In genomic region chr2:71504852-71505251, GRCm38 (mm10) we compare ENCODE assay signal across 30 mouse cellular contexts. TPM values are rescaled to one million over a fixed set of nuclear protein-coding genes. Genes with fewer than 3 reads are reported as not detected.
"Had no signal": no experiment of that assay in that cellular context is flagged by ENCODE, and none has a peak within 500 bp of the region (broad histone marks: within the 10 kb centered on the region; RNA-seq: fewer than 3 reads in every experiment).

No protein-coding gene starts in this region.

- H3K27ac ChIP-seq: gastrocnemius, adult 2 months; heart, adult 2 months; heart, embryonic 13.5 days; heart, embryonic 15.5 days; hindbrain, embryonic 14.5 days; intestine, embryonic 15.5 days; layer of hippocampus, adult 2 months; left cerebral cortex, adult 2 months; limb, embryonic 10.5 days; limb, embryonic 12.5 days had no signal

- H3K9me3 ChIP-seq: heart, embryonic 13.5 days; heart, embryonic 15.5 days; intestine, embryonic 15.5 days; limb, embryonic 10.5 days; limb, embryonic 12.5 days had no signal

- H3K4me3 ChIP-seq: gastrocnemius, adult 2 months; heart, adult 2 months; heart, embryonic 13.5 days; heart, embryonic 15.5 days; intestine, embryonic 15.5 days; layer of hippocampus, adult 2 months; left cerebral cortex, adult 2 months; limb, embryonic 10.5 days; limb, embryonic 12.5 days had no signal

- ATAC-seq: hindbrain, embryonic 16.5 days; inflammation-experienced regulatory T-cells, adult 6 months; intestine, embryonic 15.5 days; intestine, postnatal 0 days had no signal

- H3K4me2 ChIP-seq: heart, embryonic 11.5 days; heart, embryonic 13.5 days; heart, embryonic 15.5 days; hindbrain, embryonic 14.5 days; intestine, embryonic 15.5 days; limb, embryonic 12.5 days; liver, embryonic 11.5 days had no signal

- DNase-seq: gastrocnemius, adult 2 months; gastrocnemius, postnatal 10 days; gastrocnemius, postnatal 25 days; heart, adult 11 months; heart, adult 2 months; heart, postnatal 14 days; heart, postnatal 36 days; kidney, adult 18-20 months; kidney, adult 8-10 months; kidney, postnatal 10 days; kidney, postnatal 25 days; kidney, postnatal 4 days; liver had no signal

- H3K4me1 ChIP-seq: heart, embryonic 15.5 days; intestine, embryonic 15.5 days had no signal

- H3K36me3 ChIP-seq: heart, embryonic 15.5 days; intestine, embryonic 15.5 days; limb, embryonic 12.5 days had no signal

- H3K27me3 ChIP-seq: heart, embryonic 13.5 days; heart, embryonic 15.5 days; intestine, embryonic 15.5 days; limb, embryonic 12.5 days had no signal

- H3K9ac ChIP-seq: heart, embryonic 13.5 days; heart, embryonic 15.5 days; hindbrain, embryonic 14.5 days; intestine, embryonic 15.5 days; limb, embryonic 12.5 days had no signal

RNA-seq across cellular contexts. Expression of gene Dlx1, which starts 23.1 kb away (rescaled TPM):
- total RNA-seq: hematopoietic stem cell, adult 5-6 weeks had no signal
- polyA plus RNA-seq: heart, postnatal 0 days; inflammation-experienced regulatory T-cells, adult 6 months; kidney, embryonic 14.5 days; kidney, embryonic 16.5 days had no signal

RNA-seq across cellular contexts. Expression of gene Dlx2, which starts 41.7 kb away (rescaled TPM):
- total RNA-seq: gastrocnemius, adult 2 months; gastrocnemius, postnatal 25 days; heart, adult 2 months; heart, postnatal 14 days; heart, postnatal 36 days; hematopoietic stem cell, adult 5-6 weeks had no signal
- polyA plus RNA-seq: heart, adult 2 months; heart, postnatal 0 days; inflammation-experienced regulatory T-cells, adult 6 months; kidney, embryonic 14.5 days; kidney, embryonic 16.5 days had no signal
